Comparison of ENCODE assay signal across 13 mouse cellular contexts in the genomic region with DNA sequence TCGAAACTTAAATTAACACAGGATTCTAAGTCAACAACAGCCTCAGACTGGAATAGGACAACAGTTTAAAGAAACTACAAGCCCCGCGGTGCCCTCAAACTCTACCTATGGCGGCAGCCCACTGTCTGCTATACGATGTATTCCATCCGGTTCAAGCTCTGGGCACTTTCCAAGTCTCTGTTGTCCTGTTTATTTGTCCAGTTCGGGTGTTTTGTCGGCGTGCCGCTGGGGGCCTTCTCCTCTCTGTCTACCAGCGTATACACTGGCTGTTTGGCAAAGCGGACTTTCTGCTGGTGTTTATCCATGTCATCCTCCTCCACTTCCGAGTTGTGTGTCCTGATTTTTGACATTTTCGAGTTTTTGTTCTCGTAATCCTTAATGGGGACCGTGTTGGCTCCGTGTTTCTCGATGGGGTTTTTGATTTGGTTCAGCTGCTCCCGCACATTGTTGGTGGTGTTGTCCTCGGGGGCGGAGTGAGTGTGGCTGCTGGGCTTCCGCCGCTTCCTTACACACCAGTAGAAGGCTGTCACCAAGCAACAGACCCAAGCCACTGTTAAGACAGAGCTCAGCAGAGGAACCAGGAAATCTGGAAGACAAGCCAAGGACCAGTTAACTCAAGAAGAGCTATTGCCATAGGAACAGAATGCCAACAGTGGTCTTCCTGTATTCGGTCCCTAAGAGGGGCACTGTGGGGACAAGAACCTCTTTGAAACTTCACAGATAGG. TPM values are rescaled to one million over a fixed set of nuclear protein-coding genes. Genes with fewer than 3 reads are reported as not detected.
DNase-seq lines count a peak whose midpoint lies in the region; ATAC-seq and TF ChIP-seq lines count a peak whose summit lies in the region.
"Had no signal": no experiment of that assay in that cellular context is flagged by ENCODE, and none has a peak within 500 bp of the region (broad histone marks: within the 10 kb centered on the region; RNA-seq: fewer than 3 reads in every experiment).

No protein-coding gene starts in this region.

- ATAC-seq in hindbrain, embryonic 13.5 days (ENCODE audit: low FRiP score) = no peak
- no peak for ATAC-seq in hindbrain, embryonic 12.5 days (ENCODE audit: low FRiP score)
- no peak for ATAC-seq in kidney, postnatal 0 days (replicated peaks; ENCODE audit: low FRiP score, low read depth)
- ATAC-seq: Patski had no signal

- H3K9me3 ChIP-seq in hindbrain, embryonic 13.5 days = no peaks in the 10 kb centered on the region
- H3K9me3 ChIP-seq in hindbrain, embryonic 12.5 days (replicated peaks) = no peaks in the 10 kb centered on the region
- H3K9me3 ChIP-seq in kidney, postnatal 0 days (replicated peaks; ENCODE audit: low read length) = no peaks in the 10 kb centered on the region
- H3K9me3 ChIP-seq: heart, embryonic 10.5 days; midbrain, embryonic 12.5 days; stomach, embryonic 15.5 days had no signal

- H3K36me3 ChIP-seq in hindbrain, embryonic 13.5 days = peaks cover 41% of the 10 kb centered on the region
- H3K36me3 ChIP-seq in hindbrain, embryonic 12.5 days = peaks cover 37% of the 10 kb centered on the region
- peaks cover 44% of the 10 kb centered on the region for H3K36me3 ChIP-seq in kidney, postnatal 0 days (ENCODE audit: insufficient read depth, low read length)

- no peak overlapping the region for H3K9ac ChIP-seq in hindbrain, embryonic 13.5 days
- no peak overlapping the region for H3K9ac ChIP-seq in hindbrain, embryonic 12.5 days
- no peak overlapping the region for H3K9ac ChIP-seq in kidney, postnatal 0 days (ENCODE audit: low read depth, low read length)
- H3K9ac ChIP-seq: midbrain, embryonic 12.5 days; stomach, embryonic 15.5 days had no signal

- peak overlapping the region; percentile 3; the same call in 1 of the 2 replicates for H3K27ac ChIP-seq in hindbrain, embryonic 13.5 days
- H3K27ac ChIP-seq in hindbrain, embryonic 12.5 days = no peak overlapping the region
- no peak overlapping the region for H3K27ac ChIP-seq in kidney, postnatal 0 days
- H3K27ac ChIP-seq: heart, embryonic 10.5 days; midbrain, embryonic 12.5 days; stomach, embryonic 15.5 days had no signal

- DNase-seq in R1 (ENCODE audit: low read depth, low spot score) = peak; percentile 40
- DNase-seq in kidney, postnatal 0 days (ENCODE audit: low spot score) = no peak
- no peak for DNase-seq in lung, adult 2 months
- no peak for DNase-seq in Muller cell, postnatal 12 days (ENCODE audit: inconsistent ontology term)
- DNase-seq in embryo, embryonic 10 days (ENCODE audit: low spot score) = no peak
- no peak for DNase-seq in retina, postnatal 1 day

- no peaks in the 10 kb centered on the region for H3K27me3 ChIP-seq in hindbrain, embryonic 13.5 days
- H3K27me3 ChIP-seq in hindbrain, embryonic 12.5 days = no peaks in the 10 kb centered on the region
- no peaks in the 10 kb centered on the region for H3K27me3 ChIP-seq in kidney, postnatal 0 days (ENCODE audit: insufficient read depth, low read length)
- H3K27me3 ChIP-seq: midbrain, embryonic 12.5 days; Patski; stomach, embryonic 15.5 days had no signal

- 85% methylated on average over 24 of the region's 24 CpGs for WGBS in hindbrain, embryonic 13.5 days
- WGBS in hindbrain, embryonic 12.5 days = 89% methylated on average over 24 of the region's 24 CpGs
- WGBS in kidney, postnatal 0 days = 78% methylated on average over 24 of the region's 24 CpGs
- WGBS in lung, adult 2 months = 72% methylated on average over 24 of the region's 24 CpGs

- H3K4me3 ChIP-seq in hindbrain, embryonic 13.5 days = no peak overlapping the region
- no peak overlapping the region for H3K4me3 ChIP-seq in hindbrain, embryonic 12.5 days
- no peak overlapping the region for H3K4me3 ChIP-seq in kidney, postnatal 0 days (replicated peaks; ENCODE audit: low read depth, low read length)
- H3K4me3 ChIP-seq in lung, adult 2 months (replicated peaks; ENCODE audit: extremely low read depth, low read depth, low read length) = peak overlapping the region; percentile 28
- H3K4me3 ChIP-seq: heart, embryonic 10.5 days; midbrain, embryonic 12.5 days; stomach, embryonic 15.5 days had no signal

- TF ChIP-seq CTCF in kidney, postnatal 0 days (IDR thresholded peaks at IDR 0.05; ENCODE audit: low read depth) = no peak
- TF ChIP-seq CTCF in lung, adult 2 months (IDR thresholded peaks at IDR 0.05; ENCODE audit: insufficient read depth, low read length) = no peak

- TF ChIP-seq POLR2A in lung, adult 2 months (IDR thresholded peaks at IDR 0.05; ENCODE audit: borderline replicate concordance, extremely low read depth, low read depth, low read length) = no peak

- peaks cover 40% of the 10 kb centered on the region for H3K4me1 ChIP-seq in hindbrain, embryonic 13.5 days (replicated peaks)
- peaks cover 28% of the 10 kb centered on the region for H3K4me1 ChIP-seq in hindbrain, embryonic 12.5 days
- H3K4me1 ChIP-seq in kidney, postnatal 0 days (replicated peaks; ENCODE audit: insufficient read depth, low read length) = peaks cover 14% of the 10 kb centered on the region
- peaks cover 12% of the 10 kb centered on the region for H3K4me1 ChIP-seq in lung, adult 2 months (ENCODE audit: control insufficient read depth, insufficient read depth, low read length)

- H3K4me2 ChIP-seq in hindbrain, embryonic 13.5 days = no peak overlapping the region
- H3K4me2 ChIP-seq in hindbrain, embryonic 12.5 days (replicated peaks) = no peak overlapping the region
- peak overlapping the region; percentile 31 for H3K4me2 ChIP-seq in kidney, postnatal 0 days (ENCODE audit: low read length)
- H3K4me2 ChIP-seq: liver, embryonic 11.5 days; midbrain, embryonic 12.5 days; stomach, embryonic 15.5 days had no signal

RNA-seq across cellular contexts. Expression of a gene that starts 33.4 kb away (rescaled TPM):
- polyA plus RNA-seq in hindbrain, embryonic 13.5 days (2015; fragmentation: Nextera tagmentation; extraction: Ambion mirVana) = 16.3 and 17.7 TPM in 2 replicates
- 31.6 and 34.0 TPM in 2 replicates for polyA plus RNA-seq in hindbrain, embryonic 12.5 days (2016; fragmentation: Nextera tagmentation; extraction: Ambion mirVana)
- 44.6 and 47.6 TPM in 2 replicates for polyA plus RNA-seq in kidney, postnatal 0 days (2015; fragmentation: Nextera tagmentation; extraction: Ambion mirVana)
- 10.4 and 11.4 TPM in 2 replicates for polyA plus RNA-seq in lung, adult 2 months (2012; rRNA removed)
